Mouse (Mus musculus) lung, embryonic 16.5 days (tissue): ENCODE data around the gene Aph1c. TPM values are rescaled to one million over a fixed set of nuclear protein-coding genes. Genes with fewer than 3 reads are reported as not detected.
A peak's percentile ranks its signal among the peaks of the same experiment; 100 is the strongest.

ENCODE experiments used
- ATAC-seq: fragments of 200-750 bp; cut with Nextera tagmentation; 2 replicates; pipeline ENCODE4 v1.8.0; 2017; ENCODE audit warnings: low read depth, mild to moderate bottlenecking, moderate library complexity
- H3K27ac ChIP-seq: fragments of 300-500 bp; sonication (generic); 2 replicates; pipeline ENCODE4 v1.5.1; 2014; ENCODE audit warnings: mild to moderate bottlenecking, control low read depth, low read length
- H3K27me3 ChIP-seq: fragments of 300-500 bp; sonication (generic); 2 replicates; pipeline ENCODE4 v1.6.1; 2014; ENCODE audit warnings: low read depth, low read length, mixed read lengths; ENCODE audit not compliant: control insufficient read depth, insufficient read depth
- H3K36me3 ChIP-seq: fragments of 300-500 bp; sonication (generic); 2 replicates; pipeline ENCODE4 v1.6.1; 2014; ENCODE audit warnings: low read length; ENCODE audit not compliant: control insufficient read depth, insufficient read depth
- H3K4me1 ChIP-seq: fragments of 300-500 bp; sonication (generic); replicated peaks from 2 replicates; pipeline ENCODE4 v1.6.1; 2014; ENCODE audit warnings: low read length, mixed read lengths; ENCODE audit not compliant: control insufficient read depth, insufficient read depth
- H3K4me2 ChIP-seq: fragments of 300-500 bp; sonication (generic); 2 replicates; pipeline ENCODE4 v1.6.1; 2014; ENCODE audit warnings: low read depth, low read length, control low read depth
- H3K4me3 ChIP-seq: fragments of 300-500 bp; sonication (generic); 2 replicates; pipeline ENCODE4 v1.5.1; 2014; ENCODE audit warnings: mild to moderate bottlenecking, low read length, control low read depth
- H3K9ac ChIP-seq: fragments of 300-500 bp; sonication (generic); 2 replicates; pipeline ENCODE4 v1.6.1; 2014; ENCODE audit warnings: low read length, control low read depth
- H3K9me3 ChIP-seq: fragments of 300-500 bp; sonication (generic); 2 replicates; pipeline ENCODE4 v1.6.1; 2016; ENCODE audit warnings: low read length; ENCODE audit not compliant: control insufficient read depth
- WGBS: fragments of 180-500 bp; shearing (Covaris S2); extraction: QIAGEN DNeasy Blood & Tissue Kit; methylation state at CpG from one replicate; pipeline ENCODE4 v1.1.7; 2014; 5-methylcytosine and 5-hydroxymethylcytosine counted together
- polyA plus RNA-seq: library from polyadenylated mRNA; unstranded; fragments of >200 nt; fragmentation: Nextera tagmentation; extraction: Ambion mirVana; gene quantifications from 2 replicates; pipeline ENCODE4 v1.2.1, GENCODE M21; 2015

Aph1c gene
- 6.1 and 8.7 TPM in 2 replicates for polyA plus RNA-seq

- no peaks in the 10 kb centered on the region for H3K27me3 ChIP-seq
- peak within 1 kb of the TSS; percentile 79 for H3K4me3 ChIP-seq
- no peaks in the 10 kb centered on the region for H3K36me3 ChIP-seq
- WGBS = 1% methylated on average over 58 of the region's 58 CpGs
- peak; percentile 100 for ATAC-seq
- H3K9me3 ChIP-seq = no peaks in the 10 kb centered on the region
- H3K27ac ChIP-seq = peak within 1 kb of the TSS; percentile 16; the same call in 1 of the 2 replicates
- H3K4me2 ChIP-seq = peak within 1 kb of the TSS; percentile 94
- peaks cover 16% of the 10 kb centered on the region for H3K4me1 ChIP-seq
- H3K9ac ChIP-seq = peak within 1 kb of the TSS; percentile 72
Measured at GRCm38 (mm10) chr9:66834318-66835096, at the start of gene Aph1c. TSS of gene Aph1c (minus strand) at chr9:66834726.

- Histone ChIP-seq H3K4me1 (peaks cover 9% of the 10 kb centered on the region), H3K9ac (no peak overlapping the region), H3K36me3 (no peaks in the 10 kb centered on the region), H3K9me3 (no peaks in the 10 kb centered on the region), H3K4me2 (no peak overlapping the region), H3K27ac (no peak overlapping the region), H3K27me3 (no peaks in the 10 kb centered on the region), H3K4me3 (no peak overlapping the region)
- 80% methylated on average over 5 of the region's 5 CpGs for WGBS
- ATAC-seq = no peak
Measured at GRCm38 (mm10) chr9:66883500-66883899, 49.0 kb upstream of the Aph1c start.

- Histone ChIP-seq H3K27me3 (no peaks in the 10 kb centered on the region), H3K4me1 (peaks cover 3% of the 10 kb centered on the region; the same call in 1 of the 2 replicates), H3K9me3 (no peaks in the 10 kb centered on the region), H3K4me3 (no peak overlapping the region), H3K4me2 (no peak overlapping the region), H3K9ac (no peak overlapping the region), H3K27ac (0 out of 2 replicates have a peak overlapping the region, but pooled peaks have one; percentile 19), H3K36me3 (no peaks in the 10 kb centered on the region)
- 35% methylated on average over 8 of the region's 8 CpGs for WGBS
- ATAC-seq = no peak
Measured at GRCm38 (mm10) chr9:66882406-66882821, 47.9 kb upstream of the Aph1c start.

GRCm38 (mm10) chr9:66881858-66882257 lies 47.3 kb upstream of the Aph1c start:
- no peaks in the 10 kb centered on the region for H3K36me3 ChIP-seq
- 78% methylated on average over 3 of the region's 3 CpGs for WGBS
- H3K4me2 ChIP-seq = no peak overlapping the region
- no peaks in the 10 kb centered on the region for H3K27me3 ChIP-seq
- H3K9ac ChIP-seq = no peak overlapping the region
- no peak overlapping the region for H3K4me3 ChIP-seq
- no peaks in the 10 kb centered on the region for H3K9me3 ChIP-seq
- ATAC-seq = no peak
- no peak overlapping the region for H3K27ac ChIP-seq
- H3K4me1 ChIP-seq = peaks cover 3% of the 10 kb centered on the region; the same call in 1 of the 2 replicates

- no peak for ATAC-seq
- H3K27ac ChIP-seq = no peak overlapping the region
- 89% methylated on average over 2 of the region's 2 CpGs for WGBS
- no peaks in the 10 kb centered on the region for H3K27me3 ChIP-seq
- H3K9ac ChIP-seq = no peak overlapping the region
- no peaks in the 10 kb centered on the region for H3K36me3 ChIP-seq
- H3K4me2 ChIP-seq = no peak overlapping the region
- peaks cover 5% of the 10 kb centered on the region; the same call in 1 of the 2 replicates for H3K4me1 ChIP-seq
- H3K4me3 ChIP-seq = no peak overlapping the region
- H3K9me3 ChIP-seq = no peaks in the 10 kb centered on the region
Measured at GRCm38 (mm10) chr9:66880752-66881151, 46.2 kb upstream of the Aph1c start.

- H3K4me2 ChIP-seq = no peak overlapping the region
Measured at GRCm38 (mm10) chr9:66879486-66879885, 45.0 kb upstream of the Aph1c start.

GRCm38 (mm10) chr9:66878899-66879298 lies 44.4 kb upstream of the Aph1c start:
- H3K9ac ChIP-seq = no peak overlapping the region
- H3K4me3 ChIP-seq = no peak overlapping the region
- peaks cover 5% of the 10 kb centered on the region; the same call in 1 of the 2 replicates for H3K4me1 ChIP-seq
- H3K27me3 ChIP-seq = no peaks in the 10 kb centered on the region
- WGBS = 86% methylated on average over 3 of the region's 3 CpGs
- H3K36me3 ChIP-seq = no peaks in the 10 kb centered on the region; the same call in 1 of the 2 replicates
- H3K9me3 ChIP-seq = peaks cover 5% of the 10 kb centered on the region; the same call in 1 of the 2 replicates
- no peak overlapping the region for H3K4me2 ChIP-seq
- no peak for ATAC-seq
- no peak overlapping the region for H3K27ac ChIP-seq

More at GRCm38 (mm10) chr9:66879486-66879885, 45.0 kb upstream of the Aph1c start:
- Histone ChIP-seq H3K9me3 (peaks cover 4% of the 10 kb centered on the region; the same call in 1 of the 2 replicates), H3K4me1 (peaks cover 5% of the 10 kb centered on the region; the same call in 1 of the 2 replicates), H3K9ac (no peak overlapping the region), H3K27ac (no peak overlapping the region), H3K36me3 (no peaks in the 10 kb centered on the region; the same call in 1 of the 2 replicates), H3K27me3 (no peaks in the 10 kb centered on the region), H3K4me3 (no peak overlapping the region)
- 70% methylated on average over 6 of the region's 6 CpGs for WGBS
- no peak for ATAC-seq

- H3K4me2 ChIP-seq = no peak overlapping the region
- H3K9ac ChIP-seq = no peak overlapping the region
- H3K9me3 ChIP-seq = peaks cover 5% of the 10 kb centered on the region; the same call in 1 of the 2 replicates
- no peaks in the 10 kb centered on the region; the same call in 1 of the 2 replicates for H3K36me3 ChIP-seq
- no peaks in the 10 kb centered on the region for H3K27me3 ChIP-seq
- peak; percentile 76 for ATAC-seq
- H3K4me1 ChIP-seq = 0 out of 2 replicates have a peak, but pooled peaks cover 5% of the 10 kb centered on the region
- H3K4me3 ChIP-seq = no peak overlapping the region
- H3K27ac ChIP-seq = no peak overlapping the region
- 40% methylated on average over 5 of the region's 5 CpGs for WGBS
Measured at GRCm38 (mm10) chr9:66876577-66876976, 42.1 kb upstream of the Aph1c start.

GRCm38 (mm10) chr9:66874297-66874696 lies 39.8 kb upstream of the Aph1c start:
- no peak overlapping the region for H3K4me2 ChIP-seq
- H3K9ac ChIP-seq = no peak overlapping the region
- WGBS = 96% methylated on average over 5 of the region's 5 CpGs
- H3K9me3 ChIP-seq = peaks cover 5% of the 10 kb centered on the region; the same call in 1 of the 2 replicates
- H3K27me3 ChIP-seq = no peaks in the 10 kb centered on the region
- H3K4me1 ChIP-seq = 0 out of 2 replicates have a peak, but pooled peaks cover 5% of the 10 kb centered on the region
- H3K4me3 ChIP-seq = no peak overlapping the region
- H3K36me3 ChIP-seq = no peaks in the 10 kb centered on the region; the same call in 1 of the 2 replicates
- H3K27ac ChIP-seq = no peak overlapping the region
- ATAC-seq = no peak
